Mouse (Mus musculus) midbrain, embryonic 10.5 days (tissue): ENCODE data around the gene Ahdc1. TPM values are rescaled to one million over a fixed set of nuclear protein-coding genes. Genes with fewer than 3 reads are reported as not detected.
"Not testable (repeated sequence)": the region's sequence is repeated elsewhere in the genome, so short reads cannot be mapped to it uniquely, and the experiment has no call there.

Experiments
- DNase-seq: peaks from one replicate; pipeline ENCODE4 v3.0.0-alpha.2; 2017; ENCODE audit warnings: low spot score
- H3K27ac ChIP-seq: fragments of 300-500 bp; sonication (generic); replicated peaks from 2 replicates; pipeline ENCODE4 v1.5.1; 2016; ENCODE audit warnings: mild to moderate bottlenecking
- H3K27me3 ChIP-seq: fragments of 300-500 bp; sonication (generic); 2 replicates; pipeline ENCODE4 v1.6.1; 2016; ENCODE audit warnings: low read depth, mild to moderate bottlenecking; ENCODE audit not compliant: poor library complexity, severe bottlenecking
- H3K36me3 ChIP-seq: fragments of 300-500 bp; sonication (generic); 2 replicates; pipeline ENCODE4 v1.6.1; 2016; ENCODE audit warnings: mild to moderate bottlenecking, moderate library complexity
- H3K4me1 ChIP-seq: fragments of 300-500 bp; sonication (generic); 2 replicates; pipeline ENCODE4 v1.6.1; 2016
- H3K4me3 ChIP-seq: fragments of 300-500 bp; sonication (generic); 2 replicates; pipeline ENCODE4 v1.5.1; 2016; ENCODE audit warnings: mild to moderate bottlenecking, moderate library complexity
- H3K9me3 ChIP-seq: fragments of 300-500 bp; sonication (generic); replicated peaks from 2 replicates; pipeline ENCODE4 v1.6.1; 2016; ENCODE audit warnings: mild to moderate bottlenecking
- WGBS: fragments of 180-500 bp; shearing (Covaris S2); methylation state at CpG from one replicate; pipeline ENCODE4 v1.1.7; 2016; 5-methylcytosine and 5-hydroxymethylcytosine counted together
- polyA plus RNA-seq: library from polyadenylated mRNA; unstranded; fragments of >200 nt; fragmentation: Nextera tagmentation; extraction: Ambion mirVana; gene quantifications from 2 replicates; pipeline ENCODE4 v1.2.1, GENCODE M21; 2016

Ahdc1 gene
- polyA plus RNA-seq, 1 experiment from 2014 or later = 5.8 TPM

DNA sequence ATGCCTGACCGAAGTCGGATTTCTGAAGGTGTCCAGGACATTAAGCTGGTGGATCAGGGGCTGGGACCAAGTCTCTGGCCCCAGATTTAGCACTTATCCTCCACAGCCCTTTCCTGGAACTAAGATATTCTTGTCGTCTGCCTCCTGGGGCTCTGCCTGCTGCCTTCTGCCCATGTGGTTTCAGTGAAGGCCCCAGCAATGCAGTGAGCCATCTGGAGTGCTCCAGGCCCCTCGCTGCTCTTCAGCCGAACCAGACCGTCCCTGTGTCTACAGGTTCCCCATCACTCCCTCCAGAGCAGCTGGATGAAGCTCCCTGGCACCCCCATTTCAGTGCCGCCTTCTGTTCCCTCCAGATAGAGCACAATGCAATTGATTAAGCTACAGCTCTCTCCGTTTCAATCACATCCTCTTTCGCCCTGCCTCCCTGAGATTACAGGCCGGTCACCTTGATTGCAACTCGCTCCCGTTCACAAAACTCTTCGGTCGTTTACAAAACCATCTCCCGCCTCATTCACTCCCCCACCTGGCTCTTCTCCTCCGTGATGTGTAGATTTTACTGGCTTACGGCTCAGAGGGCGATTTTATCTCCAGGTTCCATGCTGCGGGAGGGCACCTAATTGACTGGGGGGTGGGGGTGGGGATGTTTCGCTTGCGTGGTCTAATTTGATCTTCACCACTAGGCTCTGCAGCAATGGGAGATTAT, 7.6 kb upstream of the Ahdc1 start:
- peaks cover 33% of the 10 kb centered on the region for H3K4me1 ChIP-seq
- no peaks in the 10 kb centered on the region for H3K36me3 ChIP-seq
- no peaks in the 10 kb centered on the region for H3K9me3 ChIP-seq
- no peak overlapping the region for H3K4me3 ChIP-seq
- no peak for DNase-seq
- H3K27ac ChIP-seq = peak overlapping the region; percentile 43; the same call in 1 of the 2 replicates
- WGBS = 35% methylated on average over 21 of the region's 21 CpGs
- H3K27me3 ChIP-seq = no peaks in the 10 kb centered on the region; the same call in none of the 2 replicates

DNA sequence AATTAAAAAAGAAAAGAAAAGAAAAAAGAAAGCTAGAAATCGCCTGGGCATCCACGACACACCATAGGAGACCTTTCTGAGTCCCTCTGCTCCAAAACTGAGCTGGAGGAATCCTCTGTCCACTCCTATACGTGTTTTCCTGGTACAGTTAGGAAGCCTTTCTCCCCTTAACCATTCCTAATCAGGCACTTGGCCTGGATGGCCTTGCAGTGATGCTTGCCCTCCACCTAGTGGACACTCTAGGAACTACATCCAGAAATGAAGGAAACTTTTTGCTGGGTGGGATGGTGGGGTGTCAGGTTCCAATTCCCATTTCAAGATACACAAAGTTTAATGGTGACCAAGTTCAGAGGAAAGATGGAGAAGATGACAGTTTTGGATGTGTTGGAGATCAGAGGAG, 5.8 kb upstream of the Ahdc1 start:
- peak; percentile 74 for DNase-seq
- Histone ChIP-seq H3K9me3 (no peaks in the 10 kb centered on the region), H3K27ac (no peak overlapping the region), H3K4me1 (peaks cover 40% of the 10 kb centered on the region), H3K27me3 (peaks cover 10% of the 10 kb centered on the region), H3K36me3 (no peaks in the 10 kb centered on the region), H3K4me3 (no peak overlapping the region)
- WGBS = 9% methylated on average over 3 of the region's 3 CpGs

DNA sequence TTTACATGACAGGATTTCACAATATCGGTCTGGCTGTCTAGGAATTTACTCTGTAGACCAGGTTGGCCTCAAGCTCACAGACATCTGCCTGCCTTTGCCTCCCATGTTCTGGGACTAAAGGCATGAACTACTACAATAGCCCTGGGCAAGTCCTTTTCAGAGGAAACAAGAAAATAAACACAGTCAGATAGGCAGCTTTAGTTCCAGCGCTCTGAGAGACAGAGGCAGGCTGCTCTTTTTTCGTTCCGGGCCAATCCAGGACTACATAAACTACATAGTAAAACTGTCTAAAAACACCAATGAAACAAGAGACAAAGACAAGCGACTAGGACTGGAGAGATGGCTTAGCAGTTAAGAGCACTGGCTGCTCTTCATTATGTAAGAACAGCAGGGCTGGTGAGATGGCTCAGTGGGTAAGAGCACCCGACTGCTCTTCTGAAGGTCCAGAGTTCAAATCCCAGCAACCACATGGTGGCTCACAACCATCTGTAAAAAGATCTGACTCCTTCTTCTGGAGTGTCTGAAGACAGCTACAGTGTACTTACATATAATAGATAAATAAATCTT, 5.1 kb upstream of the Ahdc1 start:
- Histone ChIP-seq H3K27me3 (peaks cover 18% of the 10 kb centered on the region), H3K4me1 (peaks cover 48% of the 10 kb centered on the region)
- not testable (repeated sequence) for H3K4me3 ChIP-seq, H3K36me3 ChIP-seq, DNase-seq, H3K9me3 ChIP-seq, H3K27ac ChIP-seq
- 62% methylated on average over 6 of the region's 6 CpGs for WGBS

GRCm38 (mm10) chr4:133007513-133008380, 3.3 kb upstream of the Ahdc1 start:
- no peaks in the 10 kb centered on the region for H3K9me3 ChIP-seq
- H3K36me3 ChIP-seq = no peaks in the 10 kb centered on the region
- H3K27me3 ChIP-seq = peaks cover 21% of the 10 kb centered on the region
- H3K4me3 ChIP-seq = no peak overlapping the region
- peak; percentile 56 for DNase-seq
- 28% methylated on average over 15 of the region's 15 CpGs for WGBS
- H3K27ac ChIP-seq = peak overlapping the region; percentile 55
- H3K4me1 ChIP-seq = peaks cover 60% of the 10 kb centered on the region

DNA sequence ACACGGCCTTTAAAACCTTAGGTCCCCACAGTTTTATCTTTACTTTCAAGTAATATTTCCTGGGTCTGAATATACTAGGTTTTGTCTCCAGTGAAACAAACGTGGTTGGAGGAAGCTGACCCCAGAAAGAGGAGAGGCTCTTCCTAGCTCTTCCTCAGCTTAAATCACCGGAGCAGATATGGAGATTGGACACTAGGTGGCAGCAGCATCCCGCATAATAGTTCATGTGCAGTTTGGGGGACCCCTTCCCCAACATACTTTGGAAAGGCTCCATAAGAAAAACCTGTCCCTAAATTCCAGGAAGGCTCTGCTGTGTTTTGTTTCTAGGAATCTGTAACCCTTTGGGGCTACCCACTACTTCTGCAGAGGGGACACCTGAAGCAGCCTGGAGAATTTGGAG, 1.9 kb upstream of the Ahdc1 start:
- Histone ChIP-seq H3K4me1 (peaks cover 61% of the 10 kb centered on the region), H3K4me3 (no peak overlapping the region), H3K36me3 (no peaks in the 10 kb centered on the region), H3K27ac (no peak overlapping the region), H3K9me3 (no peaks in the 10 kb centered on the region), H3K27me3 (peaks cover 21% of the 10 kb centered on the region)
- 3% methylated on average over 4 of the region's 4 CpGs for WGBS
- peak; percentile 59 for DNase-seq

GRCm38 (mm10) chr4:133009676-133010075, 1.4 kb upstream of the Ahdc1 start:
- 0 out of 2 replicates have a peak overlapping the region, but pooled peaks have one; percentile 96 for H3K4me3 ChIP-seq
- DNase-seq = no peak
- no peak overlapping the region for H3K27ac ChIP-seq
- no peaks in the 10 kb centered on the region for H3K36me3 ChIP-seq
- H3K9me3 ChIP-seq = no peaks in the 10 kb centered on the region
- WGBS = 65% methylated on average over 5 of the region's 5 CpGs
- H3K27me3 ChIP-seq = peaks cover 21% of the 10 kb centered on the region
- H3K4me1 ChIP-seq = peaks cover 66% of the 10 kb centered on the region

- Histone ChIP-seq H3K4me3 (peak overlapping the region; percentile 96), H3K27ac (peak overlapping the region; percentile 98), H3K36me3 (no peaks in the 10 kb centered on the region), H3K9me3 (no peaks in the 10 kb centered on the region), H3K27me3 (peaks cover 21% of the 10 kb centered on the region), H3K4me1 (peaks cover 75% of the 10 kb centered on the region)
- DNase-seq = peak; percentile 53
- WGBS = 1% methylated on average over 17 of the region's 17 CpGs
Observed at GRCm38 (mm10) chr4:133010611-133011010, 449 bp upstream of the Ahdc1 start.

DNA sequence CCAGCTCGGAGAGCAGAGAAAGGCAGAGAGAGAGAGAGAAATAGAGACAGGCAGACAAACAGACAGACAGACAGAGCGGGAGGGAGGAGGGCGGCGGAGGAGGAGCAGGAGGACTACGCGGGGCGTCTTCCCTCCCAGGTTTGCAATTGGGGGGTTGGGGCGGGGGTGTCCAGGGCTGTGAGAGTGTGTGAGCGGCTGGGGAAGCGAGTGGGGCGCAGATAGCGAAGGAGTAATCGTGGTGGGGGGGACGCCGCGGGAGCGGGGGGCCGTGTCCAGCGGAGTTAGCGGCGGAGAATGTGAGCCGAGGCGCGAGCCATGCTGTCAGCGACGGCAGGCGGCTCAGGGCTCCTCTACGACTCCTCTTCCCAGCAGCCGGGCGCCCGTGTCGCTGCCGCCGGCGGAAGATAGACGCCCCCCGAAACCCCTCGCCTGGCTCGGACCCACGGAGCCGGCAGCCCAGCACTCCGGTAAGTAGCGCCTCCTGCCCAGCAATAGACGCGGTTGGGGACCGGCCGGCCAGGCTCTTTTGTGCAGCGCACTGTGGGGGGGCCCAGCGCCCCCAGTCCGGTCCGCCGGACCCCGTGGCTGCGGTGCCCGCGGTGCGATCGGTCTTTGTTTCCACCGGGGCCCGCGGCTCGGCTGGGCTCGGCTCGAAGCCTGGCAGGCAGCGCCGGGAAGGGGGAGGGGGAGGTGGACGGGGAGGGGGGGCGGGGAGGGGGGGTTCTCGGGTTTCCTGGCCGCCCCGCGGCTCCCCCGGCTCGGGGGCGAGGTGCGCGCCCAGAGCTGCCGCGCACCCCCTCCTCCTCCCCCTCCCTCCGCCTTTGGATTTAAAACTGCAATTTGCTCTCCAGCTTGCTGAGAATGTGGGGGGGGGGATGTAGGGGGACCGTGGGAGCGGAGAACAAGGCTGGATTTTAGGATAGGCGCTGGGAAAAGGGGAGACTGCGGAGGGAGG, 1.0 kb downstream of the Ahdc1 start:
- DNase-seq = peak; percentile 71
- Histone ChIP-seq H3K4me1 (peaks cover 89% of the 10 kb centered on the region), H3K4me3 (peak overlapping the region; percentile 96), H3K9me3 (no peaks in the 10 kb centered on the region), H3K36me3 (no peaks in the 10 kb centered on the region), H3K27me3 (peaks cover 21% of the 10 kb centered on the region), H3K27ac (peak overlapping the region; percentile 98)
- WGBS = under 1% methylated on average over 70 of the region's 84 CpGs

DNA sequence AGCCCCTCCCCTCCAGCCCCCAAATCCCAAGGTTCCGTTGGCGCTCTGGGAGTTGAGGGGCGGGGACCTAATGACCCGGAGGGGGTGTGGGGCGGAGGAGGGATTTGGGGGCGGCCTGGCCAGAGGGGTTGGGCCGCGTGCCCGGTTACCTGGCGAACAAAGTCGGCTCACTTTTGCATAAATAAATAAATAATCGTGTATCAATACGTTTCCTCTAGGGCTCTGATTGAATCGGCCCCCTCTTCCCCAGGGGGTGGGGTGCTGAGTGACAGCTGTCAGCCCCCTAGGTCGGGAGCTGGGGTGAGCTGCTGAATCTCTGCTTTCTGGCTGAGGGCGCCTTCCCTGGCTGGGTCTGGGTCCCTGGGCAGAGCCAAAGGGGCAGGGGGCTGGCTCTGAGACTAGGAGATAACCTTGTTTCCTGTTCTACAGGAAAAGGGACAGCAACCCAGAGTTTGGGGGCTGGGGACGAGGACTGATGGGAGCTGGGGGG, 1.8 kb downstream of the Ahdc1 start:
- Histone ChIP-seq H3K27ac (peak overlapping the region; percentile 98), H3K4me3 (peak overlapping the region; percentile 96), H3K4me1 (peaks cover 89% of the 10 kb centered on the region), H3K9me3 (no peaks in the 10 kb centered on the region), H3K36me3 (0 out of 2 replicates have a peak, but pooled peaks cover 2% of the 10 kb centered on the region), H3K27me3 (peaks cover 21% of the 10 kb centered on the region)
- peak; percentile 71 for DNase-seq
- 2% methylated on average over 17 of the region's 17 CpGs for whole genome bisulfite sequencing

DNA sequence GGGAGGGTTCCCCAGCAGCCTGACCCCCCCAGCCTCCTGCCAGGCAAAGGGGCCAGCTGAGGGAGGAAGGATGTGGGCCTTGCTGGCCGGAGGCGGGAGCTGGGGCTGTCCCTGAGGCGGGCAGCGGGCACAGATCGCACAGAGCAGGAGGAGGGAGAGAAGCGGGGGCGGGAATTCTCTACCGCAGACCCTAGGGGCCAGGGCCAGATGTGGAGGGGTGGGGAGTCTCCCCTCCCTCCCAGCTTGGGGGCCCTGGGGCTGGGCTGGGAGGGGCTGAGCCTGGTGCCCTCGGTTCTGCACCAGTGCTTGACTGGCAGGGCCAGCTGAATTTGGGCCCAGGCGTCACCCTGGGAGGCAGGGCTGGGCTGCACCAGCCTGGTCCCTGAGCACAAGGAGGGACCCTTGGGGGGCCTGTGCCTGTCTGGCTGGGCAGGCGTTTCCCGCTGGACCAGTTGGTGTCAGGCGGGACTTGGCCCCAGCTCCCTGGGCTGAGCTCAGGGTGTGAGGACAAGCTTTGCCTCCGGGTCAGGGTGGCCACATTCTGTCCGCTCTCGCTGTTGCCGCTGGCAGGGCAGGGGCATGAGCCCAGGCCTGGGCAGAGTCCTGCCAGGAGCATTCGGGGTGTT, 2.3 kb downstream of the Ahdc1 start:
- Histone ChIP-seq H3K4me1 (peaks cover 89% of the 10 kb centered on the region), H3K27me3 (peaks cover 21% of the 10 kb centered on the region), H3K27ac (peak overlapping the region; percentile 98), H3K4me3 (peak overlapping the region; percentile 96), H3K9me3 (no peaks in the 10 kb centered on the region), H3K36me3 (0 out of 2 replicates have a peak, but pooled peaks cover 2% of the 10 kb centered on the region)
- peak; percentile 61 for DNase-seq
- WGBS = 2% methylated on average over 18 of the region's 18 CpGs

DNA sequence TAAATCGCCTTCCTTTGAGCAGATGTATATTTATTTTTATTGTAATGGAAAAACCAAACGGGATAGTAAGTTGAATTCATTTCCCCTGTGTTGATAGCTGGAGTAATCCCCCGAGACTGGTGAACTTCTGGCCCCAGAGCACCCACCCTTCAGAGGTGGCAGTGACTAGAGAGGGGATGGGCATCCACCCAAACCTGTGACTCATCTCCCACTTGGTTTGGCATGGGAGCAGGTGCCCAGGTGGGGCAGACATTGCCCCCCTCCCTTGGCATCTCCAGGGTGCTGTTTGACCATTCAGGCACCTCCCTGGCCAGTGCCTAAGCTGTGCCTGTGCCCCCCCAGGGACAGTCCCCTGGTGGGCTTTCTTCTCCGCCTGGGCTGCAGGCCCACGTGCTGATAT, 3.0 kb downstream of the Ahdc1 start:
- Histone ChIP-seq H3K27ac (0 out of 2 replicates have a peak overlapping the region, but pooled peaks have one; percentile 98), H3K4me3 (peak overlapping the region; percentile 96)

More for the DNA sequence above, 3.0 kb downstream of the Ahdc1 start:
- H3K9me3 ChIP-seq = no peaks in the 10 kb centered on the region
- WGBS = 27% methylated on average over 5 of the region's 5 CpGs
- peaks cover 90% of the 10 kb centered on the region for H3K4me1 ChIP-seq
- H3K27me3 ChIP-seq = peaks cover 21% of the 10 kb centered on the region
- H3K36me3 ChIP-seq = peaks cover 2% of the 10 kb centered on the region; the same call in 1 of the 2 replicates
- no peak for DNase-seq
